Mouse (Mus musculus): ENCODE data around the gene Nt5e. TPM values are rescaled to one million over a fixed set of nuclear protein-coding genes. Genes with fewer than 3 reads are reported as not detected.

Nt5e gene
- polyA plus RNA-seq, 1 experiment from 2014 or later = 1.7 TPM

DNA sequence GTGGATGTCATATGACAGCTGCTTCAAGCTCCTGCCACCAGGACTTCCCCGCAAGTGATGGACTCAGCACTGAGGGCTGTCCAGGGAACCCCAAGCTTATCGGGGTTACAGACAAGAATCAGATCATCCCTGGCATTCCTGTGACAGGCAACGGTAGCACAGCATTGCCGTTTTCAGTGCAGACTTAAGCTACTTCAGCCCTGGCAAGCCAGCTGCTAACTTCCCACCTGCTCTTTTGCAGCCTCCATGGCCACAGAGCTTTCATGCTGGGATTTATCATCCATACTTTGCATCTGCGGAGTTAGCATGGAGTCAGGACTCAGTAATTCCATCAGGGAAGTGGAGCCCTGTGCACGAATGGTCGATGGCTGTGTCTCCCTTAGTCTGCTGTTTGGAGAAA is 26.5 kb downstream of the Nt5e start:
- H3K27me3 ChIP-seq (ENCODE audit: control insufficient read depth, insufficient read depth, low read length) = no peaks in the 10 kb centered on the region
- H3K4me1 ChIP-seq (ENCODE audit: control insufficient read depth, insufficient read depth, low read length) = no peaks in the 10 kb centered on the region
- no peak overlapping the region for H3K9ac ChIP-seq (ENCODE audit: low read depth, low read length)
- no peak overlapping the region for H3K4me3 ChIP-seq (ENCODE audit: low read length)
- no peak overlapping the region for H3K4me2 ChIP-seq (replicated peaks; ENCODE audit: low read depth, low read length)
- no peaks in the 10 kb centered on the region for H3K9me3 ChIP-seq (ENCODE audit: control insufficient read depth, low read length)
- ATAC-seq (ENCODE audit: low FRiP score, low TSS enrichment) = no peak
- no peak overlapping the region for H3K27ac ChIP-seq (ENCODE audit: low read depth, low read length)
- 92% methylated on average over 7 of the region's 7 CpGs for WGBS
- no peaks in the 10 kb centered on the region for H3K36me3 ChIP-seq (ENCODE audit: control insufficient read depth, insufficient read depth, low read length)

DNA sequence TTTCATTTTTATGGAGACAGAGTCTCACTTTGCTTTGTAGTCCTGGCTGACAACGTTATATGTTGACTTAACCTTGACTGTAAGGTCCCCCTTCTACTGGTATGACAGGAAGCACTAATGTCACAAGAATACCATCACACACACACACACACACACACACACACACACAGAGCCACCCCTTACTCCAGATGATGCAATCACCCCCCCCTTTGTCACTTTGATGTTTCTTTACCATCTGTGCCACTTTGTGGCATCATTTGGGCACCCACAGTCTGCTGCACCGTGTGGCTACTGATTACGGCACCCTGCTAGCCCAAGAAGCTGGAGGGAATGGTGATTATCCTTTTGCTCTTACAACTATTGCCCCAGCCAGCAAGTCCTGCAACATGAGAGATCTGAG is 30.2 kb downstream of the Nt5e start:
- Histone ChIP-seq H3K36me3 (ENCODE audit: control insufficient read depth, insufficient read depth, low read length) (no peaks in the 10 kb centered on the region), H3K4me2 (replicated peaks; ENCODE audit: low read depth, low read length) (no peak overlapping the region), H3K4me1 (ENCODE audit: control insufficient read depth, insufficient read depth, low read length) (no peaks in the 10 kb centered on the region), H3K4me3 (ENCODE audit: low read length) (no peak overlapping the region), H3K9ac (ENCODE audit: low read depth, low read length) (no peak overlapping the region), H3K27me3 (ENCODE audit: control insufficient read depth, insufficient read depth, low read length) (no peaks in the 10 kb centered on the region), H3K27ac (ENCODE audit: low read depth, low read length) (no peak overlapping the region), H3K9me3 (ENCODE audit: control insufficient read depth, low read length) (no peaks in the 10 kb centered on the region)
- ATAC-seq (ENCODE audit: low FRiP score, low TSS enrichment) = no peak
- 23% methylated on average over 3 of the region's 3 CpGs for WGBS

DNA sequence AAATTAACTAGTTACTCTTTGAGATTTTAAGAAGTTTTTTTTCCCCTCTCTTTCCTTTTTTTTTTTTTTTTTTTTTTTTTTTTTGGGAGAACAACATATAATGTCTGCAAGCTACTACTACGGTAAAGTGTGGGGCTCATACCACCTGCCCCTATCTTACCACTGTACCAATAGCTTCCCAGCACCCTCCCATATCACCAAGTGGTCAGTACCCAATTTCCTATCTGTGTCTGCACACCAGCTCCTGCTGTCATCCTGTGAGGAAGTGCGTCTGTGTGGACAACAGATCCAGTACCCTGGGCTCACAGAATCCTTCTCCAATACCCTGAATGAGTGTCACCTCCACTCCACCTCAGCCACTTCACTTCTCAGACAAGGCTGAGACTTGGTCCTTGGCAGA is 32.1 kb downstream of the Nt5e start:
- no peak for ATAC-seq (ENCODE audit: low FRiP score, low TSS enrichment)
- no peak overlapping the region for H3K4me3 ChIP-seq (ENCODE audit: low read length)
- no peaks in the 10 kb centered on the region for H3K27me3 ChIP-seq (ENCODE audit: control insufficient read depth, insufficient read depth, low read length)
- H3K27ac ChIP-seq (ENCODE audit: low read depth, low read length) = no peak overlapping the region
- no peak overlapping the region for H3K9ac ChIP-seq (ENCODE audit: low read depth, low read length)
- H3K4me2 ChIP-seq (replicated peaks; ENCODE audit: low read depth, low read length) = no peak overlapping the region
- H3K4me1 ChIP-seq (ENCODE audit: control insufficient read depth, insufficient read depth, low read length) = no peaks in the 10 kb centered on the region
- 77% methylated on average over 2 of the region's 2 CpGs for WGBS
- no peaks in the 10 kb centered on the region for H3K36me3 ChIP-seq (ENCODE audit: control insufficient read depth, insufficient read depth, low read length)
- H3K9me3 ChIP-seq (ENCODE audit: control insufficient read depth, low read length) = no peaks in the 10 kb centered on the region

DNA sequence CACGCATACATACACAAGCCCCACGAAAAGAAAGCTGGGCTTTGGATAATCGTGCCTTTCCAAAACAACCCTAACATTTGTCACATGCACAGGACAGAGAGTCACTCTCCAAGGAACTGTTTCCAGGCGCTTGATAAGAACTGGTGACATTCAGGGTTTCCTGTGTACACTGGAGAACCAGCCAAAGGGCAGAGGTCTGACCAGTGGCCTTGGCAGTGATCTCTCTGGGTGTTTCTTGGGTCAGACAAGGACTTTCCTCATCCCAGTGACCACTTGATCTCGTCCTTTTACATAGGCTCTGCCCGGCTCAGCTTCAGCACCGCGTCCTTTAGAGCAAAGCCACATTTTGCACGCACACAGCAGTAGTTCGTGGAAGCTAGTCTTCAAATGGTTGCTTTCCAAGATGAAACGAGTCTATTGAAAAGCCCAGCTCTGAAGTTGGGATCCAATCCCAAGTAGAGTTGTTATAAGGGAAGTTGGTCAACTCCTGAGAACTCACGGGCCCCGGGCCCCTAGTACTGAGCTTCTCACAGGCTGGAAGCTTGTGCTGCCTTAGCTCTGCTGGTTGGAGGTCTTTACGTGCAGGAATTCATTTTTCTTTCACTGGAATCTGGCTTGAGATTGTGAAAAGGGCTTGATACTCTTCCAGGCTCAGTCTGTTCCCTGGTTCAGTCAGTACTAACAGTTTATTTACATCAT is 34.4 kb downstream of the Nt5e start:
- no peaks in the 10 kb centered on the region for H3K9me3 ChIP-seq (ENCODE audit: control insufficient read depth, low read length)
- no peak overlapping the region for H3K4me2 ChIP-seq (replicated peaks; ENCODE audit: low read depth, low read length)
- ATAC-seq (ENCODE audit: low FRiP score, low TSS enrichment) = no peak
- H3K27ac ChIP-seq (ENCODE audit: low read depth, low read length) = no peak overlapping the region
- 73% methylated on average over 14 of the region's 14 CpGs for WGBS
- H3K9ac ChIP-seq (ENCODE audit: low read depth, low read length) = no peak overlapping the region
- H3K27me3 ChIP-seq (ENCODE audit: control insufficient read depth, insufficient read depth, low read length) = no peaks in the 10 kb centered on the region
- H3K36me3 ChIP-seq (ENCODE audit: control insufficient read depth, insufficient read depth, low read length) = no peaks in the 10 kb centered on the region
- no peak overlapping the region for H3K4me3 ChIP-seq (ENCODE audit: low read length)
- H3K4me1 ChIP-seq (ENCODE audit: control insufficient read depth, insufficient read depth, low read length) = no peaks in the 10 kb centered on the region

DNA sequence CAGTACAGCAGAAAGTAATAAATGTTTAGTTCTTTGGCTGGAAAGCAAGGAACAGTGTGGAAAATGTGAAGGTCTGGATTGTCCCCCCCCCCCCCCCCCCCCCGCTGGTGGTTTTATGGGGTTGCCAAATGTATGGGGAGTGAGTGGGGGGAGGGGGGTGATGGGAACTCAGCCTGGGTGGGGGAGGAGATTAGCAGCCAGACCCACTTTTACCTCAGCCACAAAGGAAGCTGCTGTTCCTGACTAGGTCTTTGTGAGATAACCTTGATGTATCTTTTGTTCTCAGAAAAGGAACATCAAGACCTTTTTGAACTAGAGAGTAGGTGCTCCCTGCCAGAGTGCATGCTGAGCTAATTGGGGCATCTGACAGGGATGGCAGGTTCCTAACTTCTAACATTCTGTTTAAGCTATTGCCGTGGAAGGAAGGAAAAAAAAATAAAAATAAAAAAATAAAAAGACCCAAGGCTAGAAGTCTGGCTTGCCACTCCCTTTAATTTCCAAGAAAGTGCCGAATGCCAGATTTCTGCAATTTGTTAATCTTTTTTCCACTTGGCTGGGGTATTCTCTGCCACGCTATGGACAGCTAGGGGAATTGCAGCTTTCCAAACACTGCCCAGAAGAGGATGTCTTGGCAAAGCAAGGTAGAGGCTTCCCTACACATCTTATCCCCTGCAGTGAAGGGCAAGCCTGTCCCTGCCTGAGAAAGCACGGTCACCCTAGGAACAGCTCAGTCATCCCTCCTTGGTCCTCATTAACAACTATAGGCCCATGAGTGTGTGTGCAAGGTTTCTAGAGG is 35.3 kb downstream of the Nt5e start:
- no peak for ATAC-seq (ENCODE audit: low FRiP score, low TSS enrichment)
- WGBS = 35% methylated on average over 5 of the region's 5 CpGs
- no peak overlapping the region for H3K4me2 ChIP-seq (replicated peaks; ENCODE audit: low read depth, low read length)

DNA sequence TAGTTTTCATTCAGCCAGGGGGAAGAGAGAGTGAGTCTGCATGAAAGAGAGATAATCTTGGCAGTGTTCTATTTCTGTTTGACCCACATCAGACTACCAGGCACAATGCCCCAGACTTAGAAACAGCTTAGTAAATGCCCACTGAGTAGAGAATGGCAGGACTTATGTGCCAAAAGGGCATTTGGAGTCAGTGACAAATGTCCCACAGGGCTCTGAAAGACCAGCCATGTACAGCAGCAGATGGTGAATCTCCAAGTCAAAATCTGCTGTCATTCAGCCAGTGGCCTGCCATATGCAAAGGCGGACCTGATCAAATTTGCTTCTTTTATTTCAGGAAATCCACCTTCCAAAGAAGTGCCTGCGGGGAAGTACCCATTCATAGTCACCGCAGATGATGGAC is 36.1 kb downstream of the Nt5e start:
- 96% methylated on average over 3 of the region's 3 CpGs for WGBS
- Histone ChIP-seq H3K9me3 (ENCODE audit: control insufficient read depth, low read length) (no peaks in the 10 kb centered on the region), H3K36me3 (ENCODE audit: control insufficient read depth, insufficient read depth, low read length) (no peaks in the 10 kb centered on the region), H3K4me1 (ENCODE audit: control insufficient read depth, insufficient read depth, low read length) (no peaks in the 10 kb centered on the region), H3K9ac (ENCODE audit: low read depth, low read length) (no peak overlapping the region), H3K4me3 (ENCODE audit: low read length) (no peak overlapping the region), H3K4me2 (replicated peaks; ENCODE audit: low read depth, low read length) (no peak overlapping the region), H3K27ac (ENCODE audit: low read depth, low read length) (no peak overlapping the region), H3K27me3 (ENCODE audit: control insufficient read depth, insufficient read depth, low read length) (no peaks in the 10 kb centered on the region)
- no peak for ATAC-seq (ENCODE audit: low FRiP score, low TSS enrichment)

More for the DNA sequence above, 35.3 kb downstream of the Nt5e start:
- Histone ChIP-seq H3K4me1 (ENCODE audit: control insufficient read depth, insufficient read depth, low read length) (no peaks in the 10 kb centered on the region), H3K36me3 (ENCODE audit: control insufficient read depth, insufficient read depth, low read length) (no peaks in the 10 kb centered on the region), H3K27ac (ENCODE audit: low read depth, low read length) (no peak overlapping the region), H3K9me3 (ENCODE audit: control insufficient read depth, low read length) (no peaks in the 10 kb centered on the region), H3K27me3 (ENCODE audit: control insufficient read depth, insufficient read depth, low read length) (no peaks in the 10 kb centered on the region), H3K9ac (ENCODE audit: low read depth, low read length) (no peak overlapping the region), H3K4me3 (ENCODE audit: low read length) (no peak overlapping the region)

DNA sequence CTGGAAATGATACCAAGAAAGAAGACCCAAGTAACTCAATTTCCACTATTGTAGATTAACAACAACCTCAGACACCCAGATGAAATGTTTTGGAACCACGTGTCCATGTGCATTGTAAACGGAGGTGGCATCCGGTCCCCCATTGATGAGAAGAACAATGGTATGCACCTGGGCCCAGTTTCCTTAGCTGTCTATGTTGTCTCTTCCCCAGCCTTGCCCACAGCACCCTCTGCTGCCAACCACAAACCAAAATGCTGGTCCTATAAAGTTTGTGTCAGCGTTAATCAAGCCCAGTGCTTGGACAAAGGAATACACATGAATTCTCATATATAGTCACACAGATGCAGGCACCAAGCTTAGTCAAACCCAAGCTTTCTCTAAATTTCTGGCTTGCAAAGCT is 39.3 kb downstream of the Nt5e start:
- H3K36me3 ChIP-seq (ENCODE audit: control insufficient read depth, insufficient read depth, low read length) = no peaks in the 10 kb centered on the region
- ATAC-seq (ENCODE audit: low FRiP score, low TSS enrichment) = no peak

DNA sequence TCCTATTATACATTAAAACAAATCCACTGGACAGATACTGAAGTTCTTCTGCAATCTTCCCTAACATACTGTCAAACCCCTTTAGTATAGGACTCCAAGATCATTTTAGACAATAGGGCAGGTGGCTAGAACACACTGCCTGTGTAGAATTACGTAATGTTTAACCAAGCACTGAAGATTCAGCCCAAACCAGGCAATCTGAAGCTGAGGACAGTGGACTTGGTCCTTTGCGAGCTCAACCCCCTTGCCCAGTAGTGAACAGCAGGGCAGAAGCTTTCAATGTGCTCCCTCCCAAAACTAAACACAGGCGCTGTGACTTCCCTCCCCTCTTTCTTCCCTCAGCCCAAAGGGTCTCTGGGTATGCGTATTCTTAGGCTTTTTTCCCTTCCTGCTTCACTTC is 39.8 kb downstream of the Nt5e start:
- ATAC-seq (ENCODE audit: low FRiP score, low TSS enrichment) = no peak
- no peak overlapping the region for H3K27ac ChIP-seq (ENCODE audit: low read depth, low read length)
- WGBS = 92% methylated on average over 4 of the region's 4 CpGs

More for the DNA sequence above, 39.3 kb downstream of the Nt5e start:
- Histone ChIP-seq H3K27me3 (ENCODE audit: control insufficient read depth, insufficient read depth, low read length) (no peaks in the 10 kb centered on the region), H3K4me3 (ENCODE audit: low read length) (no peak overlapping the region), H3K27ac (ENCODE audit: low read depth, low read length) (no peak overlapping the region), H3K4me2 (replicated peaks; ENCODE audit: low read depth, low read length) (no peak overlapping the region), H3K9me3 (ENCODE audit: control insufficient read depth, low read length) (no peaks in the 10 kb centered on the region), H3K4me1 (ENCODE audit: control insufficient read depth, insufficient read depth, low read length) (no peaks in the 10 kb centered on the region), H3K9ac (ENCODE audit: low read depth, low read length) (no peak overlapping the region)
- 93% methylated on average over 4 of the region's 4 CpGs for WGBS

DNA sequence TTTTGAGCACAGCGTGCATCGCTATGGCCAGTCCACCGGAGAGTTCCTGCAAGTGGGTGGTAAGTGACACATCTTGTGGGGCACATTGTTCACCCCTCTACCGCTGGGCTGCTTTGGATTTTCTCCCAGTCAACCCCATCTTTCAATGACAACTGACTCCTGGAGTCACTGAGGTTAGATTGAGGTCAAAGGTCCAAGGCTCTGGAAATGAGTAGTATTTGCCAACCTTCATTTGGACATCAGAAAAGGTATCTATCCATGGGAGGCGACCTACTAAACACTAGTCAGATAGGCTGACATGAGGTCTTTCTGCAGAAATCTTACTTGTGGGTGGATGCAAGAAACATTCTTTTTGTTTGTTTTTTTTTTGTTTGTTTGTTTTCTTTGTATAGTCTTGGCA is 40.3 kb downstream of the Nt5e start:
- Histone ChIP-seq H3K9me3 (ENCODE audit: control insufficient read depth, low read length) (no peaks in the 10 kb centered on the region), H3K36me3 (ENCODE audit: control insufficient read depth, insufficient read depth, low read length) (no peaks in the 10 kb centered on the region), H3K27me3 (ENCODE audit: control insufficient read depth, insufficient read depth, low read length) (no peaks in the 10 kb centered on the region), H3K4me2 (replicated peaks; ENCODE audit: low read depth, low read length) (no peak overlapping the region), H3K27ac (ENCODE audit: low read depth, low read length) (no peak overlapping the region), H3K9ac (ENCODE audit: low read depth, low read length) (no peak overlapping the region), H3K4me1 (ENCODE audit: control insufficient read depth, insufficient read depth, low read length) (no peaks in the 10 kb centered on the region), H3K4me3 (ENCODE audit: low read length) (no peak overlapping the region)
- ATAC-seq (ENCODE audit: low FRiP score, low TSS enrichment) = no peak
- 85% methylated on average over 5 of the region's 5 CpGs for WGBS

More for the DNA sequence above, 39.8 kb downstream of the Nt5e start:
- H3K4me2 ChIP-seq (replicated peaks; ENCODE audit: low read depth, low read length) = no peak overlapping the region
- no peaks in the 10 kb centered on the region for H3K36me3 ChIP-seq (ENCODE audit: control insufficient read depth, insufficient read depth, low read length)
- no peaks in the 10 kb centered on the region for H3K9me3 ChIP-seq (ENCODE audit: control insufficient read depth, low read length)
- no peak overlapping the region for H3K4me3 ChIP-seq (ENCODE audit: low read length)
- H3K27me3 ChIP-seq (ENCODE audit: control insufficient read depth, insufficient read depth, low read length) = no peaks in the 10 kb centered on the region
- no peak overlapping the region for H3K9ac ChIP-seq (ENCODE audit: low read depth, low read length)
- no peaks in the 10 kb centered on the region for H3K4me1 ChIP-seq (ENCODE audit: control insufficient read depth, insufficient read depth, low read length)
